Comparison of ENCODE assay signal across 8 mouse cellular contexts in the genomic region with DNA sequence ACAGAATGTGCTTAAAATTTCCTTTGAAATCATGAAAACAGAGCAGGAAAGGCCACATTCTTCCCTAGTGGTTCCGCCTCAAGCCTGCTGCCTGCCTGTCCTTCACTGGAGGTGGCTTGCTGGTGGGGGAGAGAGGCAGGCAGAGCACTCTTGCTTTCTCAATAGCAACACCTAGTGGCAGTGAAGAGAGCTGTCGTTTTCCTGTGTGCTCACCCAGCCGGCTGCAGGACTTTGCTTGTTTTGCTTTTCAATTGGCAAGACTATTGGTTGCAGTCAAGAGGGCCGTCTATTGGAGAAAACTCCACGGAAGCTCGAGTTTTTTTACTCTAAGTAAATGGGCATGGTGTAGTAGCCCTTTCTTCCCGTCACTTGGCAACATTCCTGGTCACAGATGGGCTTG.
DNase-seq lines count a peak whose midpoint lies in the region; ATAC-seq and TF ChIP-seq lines count a peak whose summit lies in the region.

No protein-coding gene starts in this region.

- TF ChIP-seq EP300 in liver, embryonic 14.5 days (IDR thresholded peaks at IDR 0.05; ENCODE audit: low read depth): no peak

- H3K27ac ChIP-seq in embryonic facial prominence, embryonic 12.5 days: no peak overlapping the region
- H3K27ac ChIP-seq in heart, embryonic 13.5 days (replicated peaks): no peak overlapping the region
- peak overlapping the region; percentile 27; the same call in 1 of the 2 replicates for H3K27ac ChIP-seq in kidney, embryonic 16.5 days (ENCODE audit: low read length)
- H3K27ac ChIP-seq in liver, embryonic 14.5 days: no peak overlapping the region
- no peak overlapping the region for H3K27ac ChIP-seq in thymus, adult 2 months (ENCODE audit: control insufficient read depth, insufficient read depth, low read length)

- peak; percentile 85 for TF ChIP-seq CTCF in liver, embryonic 14.5 days (IDR thresholded peaks at IDR 0.05; ENCODE audit: low read depth)
- TF ChIP-seq CTCF in thymus, adult 2 months (IDR thresholded peaks at IDR 0.05; ENCODE audit: borderline replicate concordance, control insufficient read depth, extremely low read depth, insufficient read depth, low read length, poor library complexity): peak; percentile 79; the same call in 1 of the 2 replicates

- no peak overlapping the region for H3K4me3 ChIP-seq in embryonic facial prominence, embryonic 12.5 days
- H3K4me3 ChIP-seq in heart, embryonic 13.5 days: no peak overlapping the region
- no peak overlapping the region for H3K4me3 ChIP-seq in kidney, embryonic 16.5 days (ENCODE audit: low read length)
- H3K4me3 ChIP-seq in liver, embryonic 14.5 days (ENCODE audit: insufficient read depth in 1 of 2, low read depth in 2 of 2, low read length in 2 of 2): no peak overlapping the region
- H3K4me3 ChIP-seq in thymus, adult 2 months (ENCODE audit: control insufficient read depth, insufficient read depth, low read length): no peak overlapping the region

- DNase-seq in CD8-positive naive resting alpha-beta T cell, adult 2 months (ENCODE audit: low read depth in 2 of 2, low spot score in 2 of 2): peak; percentile 9 to 33
- DNase-seq in adrenal gland, postnatal 10 days: peak; percentile 71
- peak in 2 of 3 experiments; percentile 9 to 26 for DNase-seq in liver, embryonic 14.5 days (ENCODE audit: low read depth in 3 of 3, low spot score in 3 of 3)
- DNase-seq in neural tube, embryonic 10.5 days (ENCODE audit: extremely low spot score, low spot score): peak; percentile 56
- peak; percentile 53 for DNase-seq in thymus, adult 2 months

- H3K9ac ChIP-seq in embryonic facial prominence, embryonic 12.5 days: no peak overlapping the region
- no peak overlapping the region for H3K9ac ChIP-seq in heart, embryonic 13.5 days
- H3K9ac ChIP-seq in kidney, embryonic 16.5 days (replicated peaks; ENCODE audit: low read length): no peak overlapping the region
- no peak overlapping the region for H3K9ac ChIP-seq in liver, embryonic 14.5 days (replicated peaks)

- H3K9me3 ChIP-seq in embryonic facial prominence, embryonic 12.5 days: no peaks in the 10 kb centered on the region
- no peaks in the 10 kb centered on the region for H3K9me3 ChIP-seq in heart, embryonic 13.5 days
- H3K9me3 ChIP-seq in kidney, embryonic 16.5 days (ENCODE audit: low read length): no peaks in the 10 kb centered on the region
- no peaks in the 10 kb centered on the region for H3K9me3 ChIP-seq in liver, embryonic 14.5 days (ENCODE audit: control insufficient read depth, low read length)

- 11% methylated on average over 7 of the region's 7 CpGs for WGBS in embryonic facial prominence, embryonic 12.5 days
- 17% methylated on average over 7 of the region's 7 CpGs for WGBS in heart, embryonic 13.5 days
- 10% methylated on average over 7 of the region's 7 CpGs for WGBS in kidney, embryonic 16.5 days
- WGBS in liver, embryonic 14.5 days (ENCODE audit: insufficient replicate concordance): 14% methylated on average over 7 of the region's 7 CpGs
- 17% methylated on average over 7 of the region's 7 CpGs for WGBS in thymus, adult 2 months

- H3K36me3 ChIP-seq in embryonic facial prominence, embryonic 12.5 days: peaks cover 14% of the 10 kb centered on the region; the same call in 1 of the 2 replicates
- H3K36me3 ChIP-seq in heart, embryonic 13.5 days: no peaks in the 10 kb centered on the region
- no peaks in the 10 kb centered on the region for H3K36me3 ChIP-seq in kidney, embryonic 16.5 days (ENCODE audit: insufficient read depth, low read length)
- H3K36me3 ChIP-seq in liver, embryonic 14.5 days (replicated peaks; ENCODE audit: control insufficient read depth, insufficient read depth, low read depth): no peaks in the 10 kb centered on the region
- H3K36me3 ChIP-seq in thymus, adult 2 months (ENCODE audit: control insufficient read depth, insufficient read depth, low read length): no peaks in the 10 kb centered on the region

- H3K4me2 ChIP-seq in embryonic facial prominence, embryonic 12.5 days (replicated peaks): no peak overlapping the region
- H3K4me2 ChIP-seq in heart, embryonic 13.5 days: no peak overlapping the region
- H3K4me2 ChIP-seq in kidney, embryonic 16.5 days (replicated peaks; ENCODE audit: low read depth, low read length): no peak overlapping the region
- H3K4me2 ChIP-seq in liver, embryonic 14.5 days (ENCODE audit: low read depth): no peak overlapping the region

- H3K4me1 ChIP-seq in embryonic facial prominence, embryonic 12.5 days: peaks cover 18% of the 10 kb centered on the region
- peaks cover 29% of the 10 kb centered on the region for H3K4me1 ChIP-seq in heart, embryonic 13.5 days
- no peaks in the 10 kb centered on the region; the same call in 1 of the 2 replicates for H3K4me1 ChIP-seq in kidney, embryonic 16.5 days (ENCODE audit: insufficient read depth, low read length)
- peaks cover 16 to 20% of the 10 kb centered on the region in 2 experiments for H3K4me1 ChIP-seq in liver, embryonic 14.5 days (replicated peaks; ENCODE audit: control insufficient read depth in 2 of 2, insufficient read depth in 2 of 2, low read length in 1 of 2)
- H3K4me1 ChIP-seq in thymus, adult 2 months (replicated peaks; ENCODE audit: control insufficient read depth, insufficient read depth, low read length): peaks cover 29% of the 10 kb centered on the region

- TF ChIP-seq POLR2A in thymus, adult 2 months (IDR thresholded peaks at IDR 0.05; ENCODE audit: control insufficient read depth, extremely low read depth, insufficient read depth, low read length, poor library complexity): no peak

- ATAC-seq in embryonic facial prominence, embryonic 12.5 days (ENCODE audit: insufficient number of reproducible peaks, insufficient read depth, low FRiP score, low TSS enrichment): peak; percentile 75
- ATAC-seq in heart, embryonic 13.5 days (ENCODE audit: extremely low read depth, insufficient number of reproducible peaks, low FRiP score, low TSS enrichment): peak; percentile 65; the same call in 1 of the 2 replicates
- peak; percentile 88 for ATAC-seq in kidney, embryonic 16.5 days (ENCODE audit: low FRiP score, low TSS enrichment)
- no peak for ATAC-seq in liver, embryonic 14.5 days (ENCODE audit: insufficient read depth)

- no peaks in the 10 kb centered on the region for H3K27me3 ChIP-seq in embryonic facial prominence, embryonic 12.5 days
- H3K27me3 ChIP-seq in heart, embryonic 13.5 days (replicated peaks): peaks cover 4% of the 10 kb centered on the region; the same call in 1 of the 2 replicates
- H3K27me3 ChIP-seq in kidney, embryonic 16.5 days (ENCODE audit: insufficient read depth, low read length): no peaks in the 10 kb centered on the region
- H3K27me3 ChIP-seq in liver, embryonic 14.5 days (ENCODE audit: control insufficient read depth, insufficient read depth, low read length): no peaks in the 10 kb centered on the region
- no peaks in the 10 kb centered on the region for H3K27me3 ChIP-seq in thymus, adult 2 months (ENCODE audit: control insufficient read depth, insufficient read depth, low read length)

Comparison
In these comparisons a context has a peak if more than half of its experiments do, and no peak if none do; other contexts are left out.
1. DNase-seq: peak in every context shown above with its lines; median percentile 71 in adrenal gland, postnatal 10 days; 56 in neural tube, embryonic 10.5 days; 53 in thymus, adult 2 months; 21 in CD8-positive naive resting alpha-beta T cell, adult 2 months; 18 in liver, embryonic 14.5 days.